Mouse (Mus musculus): ENCODE results near the gene Ext2. TPM values are rescaled to one million over a fixed set of nuclear protein-coding genes. Genes with fewer than 3 reads are reported as not detected.

Ext2 gene
- polyA plus RNA-seq, 1 experiment = 73.2 TPM

- peaks cover 27% of the 10 kb centered on the region for H3K36me3 ChIP-seq (ENCODE audit: control insufficient read depth, insufficient read depth)
- H3K79me3 ChIP-seq (ENCODE audit: low read depth) = no peaks in the 10 kb centered on the region
- H3K27me3 ChIP-seq (ENCODE audit: control insufficient read depth, insufficient read depth, insufficient read length) = no peaks in the 10 kb centered on the region
- H3ac ChIP-seq (ENCODE audit: control insufficient read depth, insufficient read length, low read depth) = no peak overlapping the region
- no peak overlapping the region for H3K4me3 ChIP-seq (ENCODE audit: insufficient read depth, poor library complexity, severe bottlenecking)
- no peak for TF ChIP-seq MYOD1 (IDR thresholded peaks at IDR 0.05; ENCODE audit: control insufficient read depth, insufficient read length, low read depth)
- TF ChIP-seq FOSL1 (IDR thresholded peaks at IDR 0.05; ENCODE audit: insufficient read depth, low read length, poor library complexity, severe bottlenecking) = no peak
- TF ChIP-seq MAX (IDR thresholded peaks at IDR 0.05) = no peak
- H3K79me2 ChIP-seq (ENCODE audit: control insufficient read depth, insufficient read depth) = no peaks in the 10 kb centered on the region
These were observed 9.0 kb downstream of the Ext2 start for GRCm38 (mm10) chr2:93813343-93813742.

DNA sequence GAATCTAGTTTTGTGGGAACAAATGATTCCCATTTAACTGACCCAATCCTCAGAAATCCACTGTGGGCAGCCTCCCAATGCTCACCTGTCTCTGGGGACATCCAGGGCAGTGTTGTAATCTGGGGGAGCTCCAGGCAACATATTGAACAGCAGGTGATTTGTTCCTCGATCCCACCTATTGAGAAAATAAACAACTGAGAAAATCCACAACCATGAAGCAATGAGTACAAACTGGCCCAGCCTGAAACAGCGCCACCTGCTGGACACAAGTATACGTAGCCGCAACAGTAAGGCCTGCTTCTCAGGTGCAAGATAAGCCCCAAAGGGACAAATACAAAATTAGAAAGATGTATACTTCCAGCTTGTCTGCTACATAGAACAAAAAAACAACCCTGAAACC is 10.6 kb downstream of the Ext2 start:
- no peaks in the 10 kb centered on the region for H3K27me3 ChIP-seq (ENCODE audit: control insufficient read depth, insufficient read depth, insufficient read length)

DNA sequence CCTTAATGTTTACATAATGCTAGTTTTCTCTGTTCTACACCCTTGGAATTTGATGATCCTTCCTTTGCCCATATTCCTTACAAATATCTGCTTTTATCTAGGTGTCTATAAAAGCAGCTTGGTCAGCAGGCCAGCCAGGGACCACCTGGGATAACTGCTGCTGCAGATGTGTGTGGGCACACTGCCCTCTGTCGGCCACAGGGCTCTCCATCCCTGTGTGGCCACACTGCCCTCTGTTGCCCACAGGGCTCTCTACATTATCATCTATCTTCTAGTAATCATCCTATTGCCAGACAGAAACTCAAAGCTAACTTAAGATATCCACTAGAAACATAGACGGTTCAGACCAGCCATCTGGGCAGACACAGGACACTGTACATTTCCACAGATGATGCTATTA is 12.4 kb downstream of the Ext2 start:
- TF ChIP-seq MYOD1 (IDR thresholded peaks at IDR 0.05; ENCODE audit: control insufficient read depth, insufficient read length, low read depth) = no peak
- peak; percentile 98 for TF ChIP-seq CTCF (IDR thresholded peaks at IDR 0.05; ENCODE audit: control insufficient read depth, insufficient read depth, insufficient read length)
- no peak for TF ChIP-seq MYOG (IDR thresholded peaks at IDR 0.05; ENCODE audit: control insufficient read depth, extremely low read depth, insufficient read length)
- TF ChIP-seq CEBPB (IDR thresholded peaks at IDR 0.05; ENCODE audit: low read depth) = no peak
- Histone ChIP-seq H3K79me3 (ENCODE audit: low read depth) (no peaks in the 10 kb centered on the region), H3K4me3 (ENCODE audit: insufficient read depth, poor library complexity, severe bottlenecking) (no peak overlapping the region), H3K79me2 (ENCODE audit: control insufficient read depth, insufficient read depth) (no peaks in the 10 kb centered on the region), H3K27me3 (ENCODE audit: control insufficient read depth, insufficient read depth, insufficient read length) (no peaks in the 10 kb centered on the region), H3ac (ENCODE audit: control insufficient read depth, insufficient read length, low read depth) (no peak overlapping the region), H3K36me3 (ENCODE audit: control insufficient read depth, insufficient read depth) (peaks cover 43% of the 10 kb centered on the region)

More for the DNA sequence above, 10.6 kb downstream of the Ext2 start:
- Histone ChIP-seq H3K36me3 (ENCODE audit: control insufficient read depth, insufficient read depth) (peaks cover 29% of the 10 kb centered on the region), H3K79me2 (ENCODE audit: control insufficient read depth, insufficient read depth) (no peaks in the 10 kb centered on the region), H3K79me3 (ENCODE audit: low read depth) (no peaks in the 10 kb centered on the region), H3K4me3 (ENCODE audit: insufficient read depth, poor library complexity, severe bottlenecking) (no peak overlapping the region), H3ac (ENCODE audit: control insufficient read depth, insufficient read length, low read depth) (no peak overlapping the region)
- TF ChIP-seq CTCF (IDR thresholded peaks at IDR 0.05; ENCODE audit: control insufficient read depth, insufficient read depth, insufficient read length) (peak; percentile 51), MYOD1 (IDR thresholded peaks at IDR 0.05; ENCODE audit: control insufficient read depth, insufficient read length, low read depth) (no peak), CEBPB (IDR thresholded peaks at IDR 0.05; ENCODE audit: low read depth) (peak; percentile 35)

GRCm38 (mm10) chr2:93808071-93808470 is 14.3 kb downstream of the Ext2 start:
- Histone ChIP-seq H3K27me3 (ENCODE audit: control insufficient read depth, insufficient read depth, insufficient read length) (no peaks in the 10 kb centered on the region), H3K79me3 (ENCODE audit: low read depth) (no peaks in the 10 kb centered on the region), H3K4me3 (ENCODE audit: insufficient read depth, poor library complexity, severe bottlenecking) (no peak overlapping the region), H3ac (ENCODE audit: control insufficient read depth, insufficient read length, low read depth) (no peak overlapping the region), H3K79me2 (ENCODE audit: control insufficient read depth, insufficient read depth) (no peaks in the 10 kb centered on the region), H3K36me3 (ENCODE audit: control insufficient read depth, insufficient read depth) (peaks cover 52% of the 10 kb centered on the region)
- TF ChIP-seq MYOG (IDR thresholded peaks at IDR 0.05; ENCODE audit: control insufficient read depth, extremely low read depth, insufficient read length) = no peak
- TF ChIP-seq USF1 (IDR thresholded peaks at IDR 0.05; ENCODE audit: low read depth) = no peak
- TF ChIP-seq FOSL1 (IDR thresholded peaks at IDR 0.05; ENCODE audit: insufficient read depth, low read length, poor library complexity, severe bottlenecking) = no peak
- no peak for TF ChIP-seq CTCF (IDR thresholded peaks at IDR 0.05; ENCODE audit: control insufficient read depth, insufficient read depth, insufficient read length)
- TF ChIP-seq MAX (IDR thresholded peaks at IDR 0.05) = no peak
- no peak for TF ChIP-seq CEBPB (IDR thresholded peaks at IDR 0.05; ENCODE audit: low read depth)
- no peak for TF ChIP-seq MYOD1 (IDR thresholded peaks at IDR 0.05; ENCODE audit: control insufficient read depth, insufficient read length, low read depth)

- no peaks in the 10 kb centered on the region for H3K27me3 ChIP-seq (ENCODE audit: control insufficient read depth, insufficient read depth, insufficient read length)
- H3K4me3 ChIP-seq (ENCODE audit: insufficient read depth, poor library complexity, severe bottlenecking) = no peak overlapping the region
- H3ac ChIP-seq (ENCODE audit: control insufficient read depth, insufficient read length, low read depth) = no peak overlapping the region
- peaks cover 51% of the 10 kb centered on the region for H3K36me3 ChIP-seq (ENCODE audit: control insufficient read depth, insufficient read depth)
- H3K79me3 ChIP-seq (ENCODE audit: low read depth) = no peaks in the 10 kb centered on the region
- TF ChIP-seq USF1 (IDR thresholded peaks at IDR 0.05; ENCODE audit: low read depth) (no peak), MYOD1 (IDR thresholded peaks at IDR 0.05; ENCODE audit: control insufficient read depth, insufficient read length, low read depth) (no peak), CEBPB (IDR thresholded peaks at IDR 0.05; ENCODE audit: low read depth) (no peak), MAX (IDR thresholded peaks at IDR 0.05) (no peak), FOSL1 (IDR thresholded peaks at IDR 0.05; ENCODE audit: insufficient read depth, low read length, poor library complexity, severe bottlenecking) (no peak), CTCF (IDR thresholded peaks at IDR 0.05; ENCODE audit: control insufficient read depth, insufficient read depth, insufficient read length) (no peak)
- H3K79me2 ChIP-seq (ENCODE audit: control insufficient read depth, insufficient read depth) = no peaks in the 10 kb centered on the region
These were observed 14.9 kb downstream of the Ext2 start for GRCm38 (mm10) chr2:93807440-93807839.

GRCm38 (mm10) chr2:93806487-93807201 is 15.7 kb downstream of the Ext2 start:
- TF ChIP-seq CTCF (IDR thresholded peaks at IDR 0.05; ENCODE audit: control insufficient read depth, insufficient read depth, insufficient read length) (no peak), MYOG (IDR thresholded peaks at IDR 0.05; ENCODE audit: control insufficient read depth, extremely low read depth, insufficient read length) (no peak), FOSL1 (IDR thresholded peaks at IDR 0.05; ENCODE audit: insufficient read depth, low read length, poor library complexity, severe bottlenecking) (no peak), USF1 (IDR thresholded peaks at IDR 0.05; ENCODE audit: low read depth) (no peak)
- H3K4me3 ChIP-seq (ENCODE audit: insufficient read depth, poor library complexity, severe bottlenecking) = no peak overlapping the region
- no peaks in the 10 kb centered on the region for H3K27me3 ChIP-seq (ENCODE audit: control insufficient read depth, insufficient read depth, insufficient read length)
- H3K79me2 ChIP-seq (ENCODE audit: control insufficient read depth, insufficient read depth) = no peaks in the 10 kb centered on the region
- H3ac ChIP-seq (ENCODE audit: control insufficient read depth, insufficient read length, low read depth) = no peak overlapping the region
- H3K79me3 ChIP-seq (ENCODE audit: low read depth) = no peaks in the 10 kb centered on the region
- H3K36me3 ChIP-seq (ENCODE audit: control insufficient read depth, insufficient read depth) = peaks cover 56% of the 10 kb centered on the region

All from C2C12 (cell line).